In genomic region chr4:152265791-152266190, GRCm38 (mm10) we compare ENCODE assay signal across 16 mouse cellular contexts. TPM values are rescaled to one million over a fixed set of nuclear protein-coding genes. Genes with fewer than 3 reads are reported as not detected.
DNase-seq lines count a peak whose midpoint lies in the region; ATAC-seq and TF ChIP-seq lines count a peak whose summit lies in the region.
"Had no signal": no experiment of that assay in that cellular context is flagged by ENCODE, and none has a peak within 500 bp of the region (broad histone marks: within the 10 kb centered on the region; RNA-seq: fewer than 3 reads in every experiment).

No protein-coding gene starts in this region.

- 62% methylated on average over 5 of the region's 5 CpGs for WGBS in embryonic facial prominence, embryonic 13.5 days
- 71% methylated on average over 5 of the region's 5 CpGs for WGBS in embryonic facial prominence, embryonic 10.5 days
- 66% methylated on average over 5 of the region's 5 CpGs for WGBS in heart, embryonic 12.5 days
- WGBS in olfactory bulb, adult 2 months, result 23% methylated on average over 5 of the region's 5 CpGs
- WGBS in midbrain, postnatal 0 days, result 66% methylated on average over 5 of the region's 5 CpGs

- H3K4me2 ChIP-seq in embryonic facial prominence, embryonic 13.5 days, result no peak overlapping the region
- H3K4me2 ChIP-seq in heart, embryonic 12.5 days, result no peak overlapping the region
- H3K4me2 ChIP-seq in midbrain, postnatal 0 days (ENCODE audit: low read depth, low read length, poor library complexity, severe bottlenecking), result no peak overlapping the region
- H3K4me2 ChIP-seq: midbrain, embryonic 11.5 days had no signal

- peaks cover 47% of the 10 kb centered on the region for H3K4me1 ChIP-seq in embryonic facial prominence, embryonic 13.5 days
- H3K4me1 ChIP-seq in embryonic facial prominence, embryonic 10.5 days, result peaks cover 74% of the 10 kb centered on the region
- H3K4me1 ChIP-seq in heart, embryonic 12.5 days (replicated peaks), result peaks cover 66% of the 10 kb centered on the region
- peaks cover 74% of the 10 kb centered on the region for H3K4me1 ChIP-seq in olfactory bulb, adult 2 months (ENCODE audit: control insufficient read depth, insufficient read depth, low read length)
- H3K4me1 ChIP-seq in midbrain, postnatal 0 days (ENCODE audit: insufficient read depth, low read length), result 0 out of 2 replicates have a peak, but pooled peaks cover 3% of the 10 kb centered on the region

- no peak overlapping the region for H3K4me3 ChIP-seq in embryonic facial prominence, embryonic 13.5 days
- no peak overlapping the region for H3K4me3 ChIP-seq in embryonic facial prominence, embryonic 10.5 days
- H3K4me3 ChIP-seq in heart, embryonic 12.5 days, result no peak overlapping the region
- H3K4me3 ChIP-seq in left cerebral cortex, adult 2 months, result no peak overlapping the region
- no peak overlapping the region for H3K4me3 ChIP-seq in olfactory bulb, adult 2 months (ENCODE audit: insufficient read depth, low read depth, low read length)
- H3K4me3 ChIP-seq in midbrain, postnatal 0 days (ENCODE audit: low read depth, low read length), result no peak overlapping the region

- TF ChIP-seq POLR2A in olfactory bulb, adult 2 months (IDR thresholded peaks at IDR 0.05; ENCODE audit: insufficient read depth, low read depth, low read length), result no peak

- peak overlapping the region; percentile 44; the same call in 1 of the 2 replicates for H3K27ac ChIP-seq in embryonic facial prominence, embryonic 13.5 days
- H3K27ac ChIP-seq in embryonic facial prominence, embryonic 10.5 days (replicated peaks), result no peak overlapping the region
- peak overlapping the region; percentile 12; the same call in 1 of the 2 replicates for H3K27ac ChIP-seq in heart, embryonic 12.5 days (ENCODE audit: poor library complexity, severe bottlenecking)
- H3K27ac ChIP-seq in left cerebral cortex, adult 2 months, result 0 out of 2 replicates have a peak overlapping the region, but pooled peaks have one; percentile 30
- peak overlapping the region; percentile 1; the same call in 1 of the 2 replicates for H3K27ac ChIP-seq in olfactory bulb, adult 2 months (ENCODE audit: insufficient read depth, low read depth, low read length)
- H3K27ac ChIP-seq in midbrain, postnatal 0 days (ENCODE audit: low read depth, low read length), result no peak overlapping the region
- H3K27ac ChIP-seq: kidney, postnatal 0 days had no signal

- no peaks in the 10 kb centered on the region for H3K9me3 ChIP-seq in embryonic facial prominence, embryonic 13.5 days
- no peaks in the 10 kb centered on the region for H3K9me3 ChIP-seq in embryonic facial prominence, embryonic 10.5 days
- H3K9me3 ChIP-seq in heart, embryonic 12.5 days (replicated peaks), result no peaks in the 10 kb centered on the region
- H3K9me3 ChIP-seq in midbrain, postnatal 0 days (ENCODE audit: low read length), result no peaks in the 10 kb centered on the region

- intact Hi-C loops in heart, postnatal 25 days (cut with DNase I), result no loop called here
- intact Hi-C loops in left cerebral cortex, adult 2 months (cut with DNase I), result no loop called here

- TF ChIP-seq CTCF in left cerebral cortex, adult 2 months (IDR thresholded peaks at IDR 0.05), result no peak
- TF ChIP-seq CTCF in olfactory bulb, adult 2 months (IDR thresholded peaks at IDR 0.05; ENCODE audit: insufficient read depth, low read depth, low read length), result no peak
- TF ChIP-seq CTCF in midbrain, postnatal 0 days (IDR thresholded peaks at IDR 0.05), result no peak

- H3K27me3 ChIP-seq in embryonic facial prominence, embryonic 13.5 days, result no peaks in the 10 kb centered on the region
- H3K27me3 ChIP-seq in embryonic facial prominence, embryonic 10.5 days (replicated peaks; ENCODE audit: low read depth, poor library complexity, severe bottlenecking), result 0 out of 2 replicates have a peak, but pooled peaks cover 5% of the 10 kb centered on the region
- no peaks in the 10 kb centered on the region for H3K27me3 ChIP-seq in heart, embryonic 12.5 days (replicated peaks)
- H3K27me3 ChIP-seq in midbrain, postnatal 0 days (ENCODE audit: insufficient read depth, low read length), result no peaks in the 10 kb centered on the region
- H3K27me3 ChIP-seq: Patski had no signal

- no peak for ATAC-seq in embryonic facial prominence, embryonic 13.5 days (ENCODE audit: insufficient number of reproducible peaks, insufficient read depth, low FRiP score, low TSS enrichment, low read depth)
- ATAC-seq in heart, embryonic 12.5 days (ENCODE audit: insufficient number of reproducible peaks, low FRiP score), result no peak
- no peak for ATAC-seq in midbrain, postnatal 0 days (ENCODE audit: low FRiP score)
- ATAC-seq: intestine, postnatal 0 days; Patski had no signal

- H3K9ac ChIP-seq in embryonic facial prominence, embryonic 13.5 days, result no peak overlapping the region
- H3K9ac ChIP-seq in heart, embryonic 12.5 days, result 0 out of 2 replicates have a peak overlapping the region, but pooled peaks have one; percentile 29
- H3K9ac ChIP-seq in midbrain, postnatal 0 days (replicated peaks; ENCODE audit: low read length, poor library complexity, severe bottlenecking), result no peak overlapping the region

- no peaks in the 10 kb centered on the region for H3K36me3 ChIP-seq in embryonic facial prominence, embryonic 13.5 days
- peaks cover 4% of the 10 kb centered on the region for H3K36me3 ChIP-seq in embryonic facial prominence, embryonic 10.5 days (replicated peaks)
- H3K36me3 ChIP-seq in heart, embryonic 12.5 days, result peaks cover 18% of the 10 kb centered on the region
- peaks cover 27% of the 10 kb centered on the region for H3K36me3 ChIP-seq in midbrain, postnatal 0 days (ENCODE audit: insufficient read depth, low read length)

- no peak for DNase-seq in embryonic facial prominence, embryonic 10.5 days (ENCODE audit: low spot score)
- no peak for DNase-seq in heart, postnatal 25 days (ENCODE audit: low spot score)
- no peak for DNase-seq in left cerebral cortex, adult 2 months (ENCODE audit: extremely low spot score in 1 of 2, low spot score in 2 of 2)
- DNase-seq in left cerebral cortex, adult 18-20 months (ENCODE audit: low spot score in 2 of 2), result no peak
- no peak for DNase-seq in midbrain, postnatal 0 days (ENCODE audit: low spot score)
- DNase-seq: lung, adult 2 months; thymus, postnatal 36 days had no signal

RNA-seq across cellular contexts. Expression of gene Gpr153, which starts 8.2 kb away (rescaled TPM):
- polyA plus RNA-seq in embryonic facial prominence, embryonic 13.5 days (2015; fragmentation: Nextera tagmentation; extraction: Ambion mirVana), result 11.1 TPM in 2 replicates
- polyA plus RNA-seq in embryonic facial prominence, embryonic 10.5 days (2016; fragmentation: Nextera tagmentation; extraction: Ambion mirVana), result 2.7 and 4.0 TPM in 2 replicates
- 11.9 and 14.0 TPM in 2 replicates for polyA plus RNA-seq in heart, embryonic 12.5 days (2016; fragmentation: Nextera tagmentation; extraction: Ambion mirVana)
- 10 to 100 TPM; 14.3 to 14.9 TPM for total RNA-seq in heart, postnatal 25 days (2021)
- total RNA-seq in left cerebral cortex, adult 2 months (2021), result 10 to 100 TPM; 29.6 to 35.9 TPM
- total RNA-seq in left cerebral cortex, adult 18-20 months (2021), result 10 to 100 TPM; 26.8 to 33.4 TPM
- not detected in 2 replicates for polyA plus RNA-seq in olfactory bulb, adult 2 months (2012; ENCODE audit: insufficient read depth, insufficient read length, low replicate concordance, missing spikeins)
- 138 and 149 TPM in 2 replicates for total RNA-seq in midbrain, postnatal 0 days (2014; rRNA removed)
- 20.1 and 21.2 TPM in 2 replicates for polyA plus RNA-seq in midbrain, postnatal 0 days (2015; fragmentation: Nextera tagmentation; extraction: Ambion mirVana)

RNA-seq across cellular contexts. Expression of gene Hes3, which starts 25.7 kb away (rescaled TPM):
- not detected in 2 replicates for polyA plus RNA-seq in embryonic facial prominence, embryonic 13.5 days (2015; fragmentation: Nextera tagmentation; extraction: Ambion mirVana)
- 0.10 and 2.3 TPM in 2 replicates for polyA plus RNA-seq in embryonic facial prominence, embryonic 10.5 days (2016; fragmentation: Nextera tagmentation; extraction: Ambion mirVana)
- not detected in 2 replicates for polyA plus RNA-seq in heart, embryonic 12.5 days (2016; fragmentation: Nextera tagmentation; extraction: Ambion mirVana)
- total RNA-seq in heart, postnatal 25 days (2021), result not detected
- total RNA-seq in left cerebral cortex, adult 2 months (2021), result under 1 TPM; 0.30 to 0.32 TPM
- not detected for total RNA-seq in left cerebral cortex, adult 18-20 months (2021)
- polyA plus RNA-seq in olfactory bulb, adult 2 months (2012; ENCODE audit: insufficient read depth, insufficient read length, low replicate concordance, missing spikeins), result not detected in 2 replicates
- total RNA-seq in midbrain, postnatal 0 days (2014; rRNA removed), result not detected in 2 replicates
- polyA plus RNA-seq in midbrain, postnatal 0 days (2015; fragmentation: Nextera tagmentation; extraction: Ambion mirVana), result 0.19 and 0.36 TPM in 2 replicates
- total RNA-seq: liver, adult 2 months had no signal
- polyA plus RNA-seq: gonadal fat pad, adult 2 months; intestine, postnatal 0 days; kidney, postnatal 0 days; liver, adult 2 months; lung, adult 2 months had no signal

RNA-seq across cellular contexts. Expression of gene Icmt, which starts 31.2 kb away (rescaled TPM):
- 23.5 and 26.6 TPM in 2 replicates for polyA plus RNA-seq in embryonic facial prominence, embryonic 13.5 days (2015; fragmentation: Nextera tagmentation; extraction: Ambion mirVana)
- polyA plus RNA-seq in embryonic facial prominence, embryonic 10.5 days (2016; fragmentation: Nextera tagmentation; extraction: Ambion mirVana), result 29.5 and 30.2 TPM in 2 replicates
- polyA plus RNA-seq in heart, embryonic 12.5 days (2016; fragmentation: Nextera tagmentation; extraction: Ambion mirVana), result 24.0 and 25.4 TPM in 2 replicates
- 10 to 100 TPM; 25.2 to 26.7 TPM for total RNA-seq in heart, postnatal 25 days (2021)
- total RNA-seq in left cerebral cortex, adult 2 months (2021), result 10 to 100 TPM; 49.8 to 54.3 TPM
- total RNA-seq in left cerebral cortex, adult 18-20 months (2021), result 10 to 100 TPM; 49.8 to 58.4 TPM
- polyA plus RNA-seq in olfactory bulb, adult 2 months (2012; ENCODE audit: insufficient read depth, insufficient read length, low replicate concordance, missing spikeins), result not detected in 2 replicates
- total RNA-seq in midbrain, postnatal 0 days (2014; rRNA removed), result 34.6 and 38.9 TPM in 2 replicates
- polyA plus RNA-seq in midbrain, postnatal 0 days (2015; fragmentation: Nextera tagmentation; extraction: Ambion mirVana), result 15.7 and 17.9 TPM in 2 replicates

RNA-seq across cellular contexts. Expression of gene Rnf207, which starts 53.0 kb away (rescaled TPM):
- 0.72 and 1.3 TPM in 2 replicates for polyA plus RNA-seq in embryonic facial prominence, embryonic 13.5 days (2015; fragmentation: Nextera tagmentation; extraction: Ambion mirVana)
- polyA plus RNA-seq in embryonic facial prominence, embryonic 10.5 days (2016; fragmentation: Nextera tagmentation; extraction: Ambion mirVana), result 1.3 and 2.3 TPM in 2 replicates
- polyA plus RNA-seq in heart, embryonic 12.5 days (2016; fragmentation: Nextera tagmentation; extraction: Ambion mirVana), result 56.5 and 62.1 TPM in 2 replicates
- 10 to 100 TPM; 69.6 to 73.3 TPM for total RNA-seq in heart, postnatal 25 days (2021)
- total RNA-seq in left cerebral cortex, adult 2 months (2021), result 10 to 100 TPM; 17.0 to 18.6 TPM
- total RNA-seq in left cerebral cortex, adult 18-20 months (2021), result 10 to 100 TPM; 18.9 to 20.8 TPM
- polyA plus RNA-seq in olfactory bulb, adult 2 months (2012; ENCODE audit: insufficient read depth, insufficient read length, low replicate concordance, missing spikeins), result not detected in 2 replicates
- 7.6 and 15.2 TPM in 2 replicates for total RNA-seq in midbrain, postnatal 0 days (2014; rRNA removed)
- polyA plus RNA-seq in midbrain, postnatal 0 days (2015; fragmentation: Nextera tagmentation; extraction: Ambion mirVana), result 7.2 and 8.8 TPM in 2 replicates
- total RNA-seq: liver, adult 2 months had no signal

RNA-seq across cellular contexts. Expression of gene Rpl22, which starts 59.8 kb away (rescaled TPM):
- 447 and 449 TPM in 2 replicates for polyA plus RNA-seq in embryonic facial prominence, embryonic 13.5 days (2015; fragmentation: Nextera tagmentation; extraction: Ambion mirVana)
- 360 and 367 TPM in 2 replicates for polyA plus RNA-seq in embryonic facial prominence, embryonic 10.5 days (2016; fragmentation: Nextera tagmentation; extraction: Ambion mirVana)
- 278 and 280 TPM in 2 replicates for polyA plus RNA-seq in heart, embryonic 12.5 days (2016; fragmentation: Nextera tagmentation; extraction: Ambion mirVana)
- 100 to 1,000 TPM; 254 TPM for total RNA-seq in heart, postnatal 25 days (2021)
- total RNA-seq in left cerebral cortex, adult 2 months (2021), result 100 to 1,000 TPM; 171 to 172 TPM
- 100 to 1,000 TPM; 162 to 191 TPM for total RNA-seq in left cerebral cortex, adult 18-20 months (2021)
- polyA plus RNA-seq in olfactory bulb, adult 2 months (2012; ENCODE audit: insufficient read depth, insufficient read length, low replicate concordance, missing spikeins), result not detected in 2 replicates
- 177 and 203 TPM in 2 replicates for total RNA-seq in midbrain, postnatal 0 days (2014; rRNA removed)
- 125 and 148 TPM in 2 replicates for polyA plus RNA-seq in midbrain, postnatal 0 days (2015; fragmentation: Nextera tagmentation; extraction: Ambion mirVana)

Comparison
In these comparisons a context has a peak if more than half of its experiments do, and no peak if none do; other contexts are left out.
1. H3K27ac ChIP-seq: peak in embryonic facial prominence, embryonic 13.5 days (single experiment), heart, embryonic 12.5 days (single experiment), left cerebral cortex, adult 2 months (single experiment) and olfactory bulb, adult 2 months (single experiment); none in embryonic facial prominence, embryonic 10.5 days (single experiment) and midbrain, postnatal 0 days (single experiment).